In the genomic region with DNA sequence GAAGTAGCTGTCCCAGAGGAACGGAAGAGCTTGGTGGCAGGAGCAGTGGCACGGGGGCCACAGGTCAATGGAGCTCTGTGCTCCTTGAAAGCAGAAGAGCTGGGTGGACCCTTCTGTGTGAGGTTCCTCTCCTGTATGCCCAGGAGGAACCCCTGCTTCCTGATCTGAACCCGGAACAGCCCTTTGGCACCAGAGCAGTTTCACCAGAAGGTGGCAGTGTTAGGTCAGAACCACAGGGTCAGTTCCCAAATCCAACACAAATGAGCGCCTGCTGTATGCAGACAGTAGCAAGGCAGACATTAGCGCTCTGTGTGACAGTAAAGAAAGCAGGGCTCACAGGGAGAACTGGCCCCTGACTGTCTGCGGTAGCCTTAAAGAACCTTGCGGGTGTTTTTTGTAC, we compare ENCODE assay signal across 9 mouse cellular contexts. TPM values are rescaled to one million over a fixed set of nuclear protein-coding genes. Genes with fewer than 3 reads are reported as not detected.
DNase-seq lines count a peak whose midpoint lies in the region; ATAC-seq and TF ChIP-seq lines count a peak whose summit lies in the region.
"Had no signal": no experiment of that assay in that cellular context is flagged by ENCODE, and none has a peak within 500 bp of the region (broad histone marks: within the 10 kb centered on the region; RNA-seq: fewer than 3 reads in every experiment).

No protein-coding gene starts in this region.

- in situ Hi-C loops in ES-E14 (cut with MboI; ENCODE audit: low sequenced_read_pairs in 2 of 2, unreplicated experiment in 2 of 2) = loop anchor here (5.0 to 10.0 kb wide), 2 partner anchors 121 to 128 kb away; a partner anchor contains a TSS

- no peak overlapping the region for H3K4me3 ChIP-seq in hindbrain, embryonic 14.5 days (replicated peaks; ENCODE audit: low read length)
- no peak overlapping the region for H3K4me3 ChIP-seq in hindbrain, embryonic 12.5 days
- H3K4me3 ChIP-seq in ES-E14 (ENCODE audit: insufficient read depth in 1 of 2, low read depth in 1 of 2, low read length in 2 of 2, poor library complexity in 1 of 2, severe bottlenecking in 1 of 2) = no peak overlapping the region
- H3K4me3 ChIP-seq in left cerebral cortex, adult 2 months = no peak overlapping the region
- no peak overlapping the region for H3K4me3 ChIP-seq in olfactory bulb, adult 2 months (ENCODE audit: insufficient read depth, low read depth, low read length)
- H3K4me3 ChIP-seq: erythroblast, embryonic 14.5 days had no signal

- no peak overlapping the region for H3K9ac ChIP-seq in hindbrain, embryonic 14.5 days
- H3K9ac ChIP-seq in hindbrain, embryonic 12.5 days = no peak overlapping the region
- no peak overlapping the region for H3K9ac ChIP-seq in ES-E14 (ENCODE audit: insufficient read depth, low read depth, low read length, poor library complexity, severe bottlenecking)

- peak; percentile 82 for TF ChIP-seq CTCF in left cerebral cortex, adult 2 months (IDR thresholded peaks at IDR 0.05)
- peak; percentile 64; the same call in 1 of the 2 replicates for TF ChIP-seq CTCF in olfactory bulb, adult 2 months (IDR thresholded peaks at IDR 0.05; ENCODE audit: insufficient read depth, low read depth, low read length)

- H3K4me2 ChIP-seq in hindbrain, embryonic 14.5 days (replicated peaks) = no peak overlapping the region
- no peak overlapping the region for H3K4me2 ChIP-seq in hindbrain, embryonic 12.5 days (replicated peaks)

- DNase-seq in hindbrain, embryonic 14.5 days (ENCODE audit: low spot score) = peak; percentile 40
- DNase-seq in ES-E14 (ENCODE audit: low read depth, low spot score) = peak; percentile 56
- peak; percentile 39 for DNase-seq in c-Kit-positive CD71-positive TER-119-negative erythroid progenitor cells, embryonic 14.5 days (ENCODE audit: low read depth)
- peak; percentile 19 to 37 for DNase-seq in heart, adult 9 months (ENCODE audit: low spot score in 2 of 2)
- peak; percentile 33 to 49 for DNase-seq in left cerebral cortex, adult 2 months (ENCODE audit: extremely low spot score in 1 of 2, low spot score in 2 of 2)
- peak; percentile 43 for DNase-seq in thymus, postnatal 25 days

- no peak for ATAC-seq in hindbrain, embryonic 14.5 days (ENCODE audit: low FRiP score)
- ATAC-seq in hindbrain, embryonic 12.5 days (ENCODE audit: low FRiP score) = no peak

- 60% methylated on average over 7 of the region's 7 CpGs for WGBS in hindbrain, embryonic 14.5 days
- 53% methylated on average over 7 of the region's 7 CpGs for WGBS in hindbrain, embryonic 12.5 days
- WGBS in olfactory bulb, adult 2 months = 51% methylated on average over 7 of the region's 7 CpGs

- H3K4me1 ChIP-seq in hindbrain, embryonic 14.5 days (replicated peaks; ENCODE audit: control insufficient read depth, insufficient read depth, low read length) = no peaks in the 10 kb centered on the region
- 0 out of 2 replicates have a peak, but pooled peaks cover 4% of the 10 kb centered on the region for H3K4me1 ChIP-seq in hindbrain, embryonic 12.5 days
- no peaks in the 10 kb centered on the region for H3K4me1 ChIP-seq in ES-E14 (ENCODE audit: control insufficient read depth in 2 of 2, insufficient read depth in 2 of 2, low read length in 2 of 2, poor library complexity in 1 of 2)
- H3K4me1 ChIP-seq in olfactory bulb, adult 2 months (ENCODE audit: control insufficient read depth, insufficient read depth, low read length) = peaks cover 13% of the 10 kb centered on the region

- H3K27ac ChIP-seq in hindbrain, embryonic 14.5 days = no peak overlapping the region
- H3K27ac ChIP-seq in hindbrain, embryonic 12.5 days = no peak overlapping the region
- no peak overlapping the region for H3K27ac ChIP-seq in ES-E14 (ENCODE audit: insufficient read depth, low read depth, low read length, poor library complexity, severe bottlenecking)
- H3K27ac ChIP-seq in left cerebral cortex, adult 2 months = no peak overlapping the region
- no peak overlapping the region for H3K27ac ChIP-seq in olfactory bulb, adult 2 months (ENCODE audit: insufficient read depth, low read depth, low read length)

- TF ChIP-seq POLR2A in olfactory bulb, adult 2 months (IDR thresholded peaks at IDR 0.05; ENCODE audit: insufficient read depth, low read depth, low read length) = no peak

- no peaks in the 10 kb centered on the region for H3K9me3 ChIP-seq in hindbrain, embryonic 14.5 days (ENCODE audit: control insufficient read depth, low read length)
- H3K9me3 ChIP-seq in hindbrain, embryonic 12.5 days (replicated peaks) = no peaks in the 10 kb centered on the region
- H3K9me3 ChIP-seq in ES-E14 (ENCODE audit: control insufficient read depth, insufficient read depth, low read depth, low read length) = no peaks in the 10 kb centered on the region

- H3K27me3 ChIP-seq in hindbrain, embryonic 14.5 days (ENCODE audit: control insufficient read depth, insufficient read depth, low read length) = no peaks in the 10 kb centered on the region
- no peaks in the 10 kb centered on the region for H3K27me3 ChIP-seq in hindbrain, embryonic 12.5 days

- intact Hi-C loops in left cerebral cortex, adult 2 months (cut with DNase I) = loop anchor here (1.0 to 10.0 kb wide), 2 partner anchors 122 to 258 kb away; no protein-coding TSS in a partner anchor

- no peaks in the 10 kb centered on the region for H3K36me3 ChIP-seq in hindbrain, embryonic 14.5 days (replicated peaks; ENCODE audit: control insufficient read depth, insufficient read depth)
- no peaks in the 10 kb centered on the region for H3K36me3 ChIP-seq in hindbrain, embryonic 12.5 days
- no peaks in the 10 kb centered on the region for H3K36me3 ChIP-seq in ES-E14 (ENCODE audit: control insufficient read depth, insufficient read depth, low read length, poor library complexity, severe bottlenecking)

TF ChIP-seq in ES-E14, 5 proteins besides CTCF, POLR2A, EP300 and RAD21:
- TF ChIP-seq MAFK (IDR thresholded peaks at IDR 0.05; ENCODE audit: insufficient read depth, low read depth, low read length) = no peak
- no peak for TF ChIP-seq HCFC1 (IDR thresholded peaks at IDR 0.05; ENCODE audit: borderline replicate concordance, insufficient read depth, low read length)
- TF ChIP-seq ZNF384 (IDR thresholded peaks at IDR 0.05; ENCODE audit: low read depth, low read length) = no peak
- peak; percentile 54; the same call in 1 of the 2 replicates for TF ChIP-seq ZC3H11A (IDR thresholded peaks at IDR 0.05; ENCODE audit: borderline replicate concordance, low read depth, low read length)
- no peak for TF ChIP-seq CHD2 (IDR thresholded peaks at IDR 0.05; ENCODE audit: low read depth, low read length)

RNA-seq across cellular contexts. Expression of a gene that starts 29.3 kb away (rescaled TPM):
- not detected in 2 replicates for polyA plus RNA-seq in hindbrain, embryonic 14.5 days (2014; fragmentation: Nextera tagmentation; extraction: Ambion mirVana)
- polyA plus RNA-seq in hindbrain, embryonic 12.5 days (2016; fragmentation: Nextera tagmentation; extraction: Ambion mirVana) = not detected in 2 replicates
- not detected in 2 replicates for total RNA-seq in ES-E14 (2012; rRNA removed)
- total RNA-seq in left cerebral cortex, adult 2 months (2021) = not detected
- not detected in 2 replicates for polyA plus RNA-seq in olfactory bulb, adult 2 months (2012; ENCODE audit: insufficient read depth, insufficient read length, low replicate concordance, missing spikeins)
- polyA plus RNA-seq: erythroblast, embryonic 14.5 days had no signal

RNA-seq across cellular contexts. Expression of a gene that starts 50.5 kb away (rescaled TPM):
- 2.8 and 3.3 TPM in 2 replicates for polyA plus RNA-seq in hindbrain, embryonic 14.5 days (2014; fragmentation: Nextera tagmentation; extraction: Ambion mirVana)
- polyA plus RNA-seq in hindbrain, embryonic 12.5 days (2016; fragmentation: Nextera tagmentation; extraction: Ambion mirVana) = 1.0 and 1.2 TPM in 2 replicates
- total RNA-seq in ES-E14 (2012; rRNA removed) = not detected in 2 replicates
- total RNA-seq in left cerebral cortex, adult 2 months (2021) = not detected
- not detected in 2 replicates for polyA plus RNA-seq in olfactory bulb, adult 2 months (2012; ENCODE audit: insufficient read depth, insufficient read length, low replicate concordance, missing spikeins)
- polyA plus RNA-seq: erythroblast, embryonic 14.5 days had no signal

RNA-seq across cellular contexts. Expression of a gene that starts 54.6 kb away (rescaled TPM):
- 4.2 and 4.7 TPM in 2 replicates for polyA plus RNA-seq in hindbrain, embryonic 14.5 days (2014; fragmentation: Nextera tagmentation; extraction: Ambion mirVana)
- 0.82 and 1.1 TPM in 2 replicates for polyA plus RNA-seq in hindbrain, embryonic 12.5 days (2016; fragmentation: Nextera tagmentation; extraction: Ambion mirVana)
- total RNA-seq in ES-E14 (2012; rRNA removed) = 0.18 and 0.26 TPM in 2 replicates
- total RNA-seq in left cerebral cortex, adult 2 months (2021) = 10 to 100 TPM; 20.7 to 27.5 TPM
- polyA plus RNA-seq in olfactory bulb, adult 2 months (2012; ENCODE audit: insufficient read depth, insufficient read length, low replicate concordance, missing spikeins) = not detected in 2 replicates
- polyA plus RNA-seq: erythroblast, embryonic 14.5 days had no signal
